Mouse (Mus musculus): ENCODE measurements around the gene Lpin2.

DNA sequence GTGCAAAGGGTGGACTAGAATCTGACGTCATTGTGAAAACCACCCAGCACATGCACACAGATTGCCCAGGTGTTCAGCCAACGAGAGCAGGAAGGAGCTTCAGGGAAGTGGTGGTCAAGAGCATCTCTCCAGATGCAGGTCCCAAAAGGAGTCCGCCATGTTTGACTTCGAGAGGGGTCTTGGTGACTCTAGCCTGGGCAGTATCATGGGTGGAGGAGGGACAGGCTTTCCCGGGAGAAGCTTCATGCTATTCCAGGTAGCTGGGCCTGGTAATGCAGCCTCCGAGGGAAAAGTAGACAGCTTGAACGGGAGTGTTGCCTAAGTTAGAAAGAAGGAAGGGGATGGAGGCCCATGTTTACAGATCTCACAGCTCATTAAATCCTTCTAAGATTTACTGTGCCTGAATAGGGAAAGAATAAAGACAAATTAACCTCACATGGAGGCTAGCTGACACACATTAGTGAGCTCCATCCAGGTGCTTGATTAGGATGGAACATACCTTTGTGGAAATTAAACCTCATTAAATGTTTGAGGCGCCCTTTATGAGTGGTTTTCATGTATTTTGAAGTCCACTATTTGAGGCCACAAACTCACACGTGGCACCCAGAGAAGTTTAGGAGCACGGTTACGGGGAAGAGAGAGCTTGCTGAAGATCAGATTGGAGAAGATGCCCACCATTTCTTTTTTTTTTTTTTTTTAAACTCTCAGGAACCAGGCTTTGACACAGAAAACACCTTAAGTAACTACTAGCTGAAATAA, 2.6 kb upstream of the Lpin2 start:
- TF ChIP-seq CTCF (IDR thresholded peaks at IDR 0.05; ENCODE audit: borderline replicate concordance, insufficient read depth, low read depth, low read length) (no peak), POLR2A (IDR thresholded peaks at IDR 0.05; ENCODE audit: borderline replicate concordance, insufficient read depth, low read length) (no peak)
